Mouse (Mus musculus): ENCODE measurements at regions not wholly inside any gene's neighbourhood (a gene's known extent, or its start where the extent isn't known, plus 50 kb on each side); places are given as distances from the start of the nearest gene placed in this dataset.

DNA sequence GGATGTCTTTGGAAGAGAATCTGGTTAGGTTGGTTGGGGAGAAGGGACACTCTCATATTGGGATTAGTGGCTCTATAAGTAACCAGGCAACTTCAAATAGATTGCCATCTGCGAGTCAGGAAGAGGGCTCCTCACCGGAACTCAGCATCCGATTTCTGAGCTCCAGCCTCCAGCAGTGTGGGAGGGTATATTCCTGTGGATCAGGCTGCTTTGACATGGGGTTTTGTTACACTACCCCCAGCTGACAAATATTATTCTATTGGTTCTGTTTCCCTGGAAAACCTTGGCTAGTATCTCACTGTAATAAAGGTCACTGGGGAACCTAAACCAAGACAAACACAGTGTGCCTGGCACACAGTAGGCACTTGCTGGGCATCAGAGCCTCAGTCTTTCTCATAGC, 179.9 kb downstream of the Enc1 start:
- 0 out of 2 replicates have a peak, but pooled peaks cover 10% of the 10 kb centered on the region for H3K27me3 ChIP-seq (replicated peaks)
- no peaks in the 10 kb centered on the region for H3K36me3 ChIP-seq
- 59% methylated on average over 3 of the region's 3 CpGs for WGBS
- no peak for ATAC-seq (ENCODE audit: insufficient number of reproducible peaks, low FRiP score)
- H3K4me2 ChIP-seq = no peak overlapping the region
- peaks cover 13% of the 10 kb centered on the region for H3K4me1 ChIP-seq (replicated peaks)
- H3K9ac ChIP-seq = no peak overlapping the region
- no peaks in the 10 kb centered on the region for H3K9me3 ChIP-seq (replicated peaks)
- H3K27ac ChIP-seq (ENCODE audit: poor library complexity, severe bottlenecking) = no peak overlapping the region
- H3K4me3 ChIP-seq = no peak overlapping the region

DNA sequence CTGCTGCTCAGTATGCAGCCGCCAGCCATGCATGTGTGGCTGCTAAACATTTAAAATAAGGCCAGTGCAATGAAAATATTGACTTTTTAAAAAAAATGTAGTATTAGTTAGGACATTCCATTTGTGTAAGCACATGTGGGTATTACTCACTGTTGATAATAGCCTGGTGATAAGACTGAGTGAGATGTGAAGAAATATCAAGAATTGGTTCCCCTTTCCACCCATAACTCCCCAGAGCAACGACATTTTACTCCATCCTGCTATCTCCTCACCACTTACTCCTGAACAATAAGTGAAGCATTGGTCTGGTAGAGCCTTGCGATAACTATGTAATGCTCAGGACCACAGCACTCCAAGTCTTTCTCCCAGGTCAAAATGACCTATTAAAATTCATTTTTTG, 178.2 kb downstream of the Enc1 start:
- Histone ChIP-seq H3K4me3 (no peak overlapping the region), H3K27me3 (replicated peaks) (0 out of 2 replicates have a peak, but pooled peaks cover 8% of the 10 kb centered on the region), H3K27ac (ENCODE audit: poor library complexity, severe bottlenecking) (no peak overlapping the region), H3K4me2 (no peak overlapping the region), H3K9ac (no peak overlapping the region), H3K4me1 (replicated peaks) (peaks cover 8% of the 10 kb centered on the region), H3K9me3 (replicated peaks) (no peaks in the 10 kb centered on the region), H3K36me3 (no peaks in the 10 kb centered on the region)
- no peak for ATAC-seq (ENCODE audit: insufficient number of reproducible peaks, low FRiP score)
- WGBS = 53% methylated on average over 3 of the region's 3 CpGs

DNA sequence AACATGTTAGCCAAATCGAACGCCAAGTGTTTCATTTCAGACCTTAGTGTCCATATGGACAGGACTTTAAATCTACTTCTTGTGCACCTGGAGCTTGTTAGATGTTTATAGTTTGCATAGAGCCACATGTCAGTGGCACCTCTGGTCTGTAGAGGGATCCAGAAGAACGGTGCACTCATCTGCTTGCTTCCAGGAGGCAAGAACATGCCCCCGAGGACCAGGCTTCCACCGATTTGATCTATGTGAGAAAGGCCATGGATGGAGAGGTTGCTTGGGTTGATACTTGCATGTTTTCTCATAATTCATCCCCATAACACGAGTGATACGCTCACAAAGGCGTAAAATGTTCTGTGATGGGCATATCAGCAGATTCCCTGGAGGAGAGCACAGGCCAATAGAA, 177.8 kb downstream of the Enc1 start:
- WGBS = 83% methylated on average over 8 of the region's 8 CpGs
- Histone ChIP-seq H3K9me3 (replicated peaks) (no peaks in the 10 kb centered on the region), H3K4me3 (no peak overlapping the region), H3K4me2 (no peak overlapping the region), H3K27ac (ENCODE audit: poor library complexity, severe bottlenecking) (no peak overlapping the region), H3K9ac (no peak overlapping the region), H3K4me1 (replicated peaks) (peaks cover 5% of the 10 kb centered on the region), H3K27me3 (replicated peaks) (0 out of 2 replicates have a peak, but pooled peaks cover 8% of the 10 kb centered on the region), H3K36me3 (no peaks in the 10 kb centered on the region)
- ATAC-seq (ENCODE audit: insufficient number of reproducible peaks, low FRiP score) = no peak

GRCm38 (mm10) chr13:97418081-97418480, 177.2 kb downstream of the Enc1 start:
- H3K27me3 ChIP-seq (replicated peaks) = 0 out of 2 replicates have a peak, but pooled peaks cover 4% of the 10 kb centered on the region
- H3K9ac ChIP-seq = no peak overlapping the region
- no peaks in the 10 kb centered on the region for H3K36me3 ChIP-seq
- no peak overlapping the region for H3K4me3 ChIP-seq
- H3K4me2 ChIP-seq = no peak overlapping the region
- no peak for ATAC-seq (ENCODE audit: insufficient number of reproducible peaks, low FRiP score)
- H3K9me3 ChIP-seq (replicated peaks) = no peaks in the 10 kb centered on the region
- peaks cover 5% of the 10 kb centered on the region for H3K4me1 ChIP-seq (replicated peaks)
- H3K27ac ChIP-seq (ENCODE audit: poor library complexity, severe bottlenecking) = no peak overlapping the region
- WGBS = 67% methylated on average over 6 of the region's 6 CpGs

GRCm38 (mm10) chr13:97415927-97416709, 175.2 kb downstream of the Enc1 start:
- H3K27me3 ChIP-seq (replicated peaks) = 0 out of 2 replicates have a peak, but pooled peaks cover 2% of the 10 kb centered on the region
- WGBS = 75% methylated on average over 10 of the region's 10 CpGs
- H3K27ac ChIP-seq (ENCODE audit: poor library complexity, severe bottlenecking) = no peak overlapping the region
- H3K4me2 ChIP-seq = no peak overlapping the region
- H3K9me3 ChIP-seq (replicated peaks) = no peaks in the 10 kb centered on the region
- H3K9ac ChIP-seq = no peak overlapping the region
- H3K36me3 ChIP-seq = no peaks in the 10 kb centered on the region
- H3K4me3 ChIP-seq = no peak overlapping the region
- no peak for ATAC-seq (ENCODE audit: insufficient number of reproducible peaks, low FRiP score)
- H3K4me1 ChIP-seq (replicated peaks) = peaks cover 7% of the 10 kb centered on the region

- Histone ChIP-seq H3K4me3 (no peak overlapping the region), H3K36me3 (no peaks in the 10 kb centered on the region), H3K4me2 (no peak overlapping the region), H3K9me3 (replicated peaks) (no peaks in the 10 kb centered on the region), H3K27ac (ENCODE audit: poor library complexity, severe bottlenecking) (no peak overlapping the region), H3K4me1 (replicated peaks) (peaks cover 15% of the 10 kb centered on the region), H3K27me3 (replicated peaks) (peaks cover 8% of the 10 kb centered on the region; the same call in 1 of the 2 replicates), H3K9ac (no peak overlapping the region)
- 82% methylated on average over 2 of the region's 2 CpGs for WGBS
- no peak for ATAC-seq (ENCODE audit: insufficient number of reproducible peaks, low FRiP score)
Measured at GRCm38 (mm10) chr13:97415381-97415780, 174.5 kb downstream of the Enc1 start.

DNA sequence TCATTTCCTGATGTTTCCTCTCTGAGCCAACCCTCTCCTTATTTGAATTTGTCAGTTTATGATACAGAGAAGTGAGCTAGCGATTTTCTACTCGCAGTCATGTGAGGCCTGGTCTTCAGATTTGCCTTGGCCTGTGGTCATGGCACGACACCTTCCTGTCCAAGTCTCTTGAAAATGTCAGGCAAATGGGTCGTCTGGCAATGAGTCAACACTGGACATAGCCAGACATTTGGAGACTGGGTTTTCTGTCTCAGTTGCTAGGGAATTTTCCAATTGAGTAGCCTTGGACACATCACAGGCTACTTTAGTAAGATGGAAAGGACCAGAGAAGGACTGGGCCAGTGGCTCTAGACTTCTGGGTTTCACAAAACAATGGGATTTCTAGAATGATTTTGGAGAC, 171.2 kb downstream of the Enc1 start:
- no peak for ATAC-seq (ENCODE audit: insufficient number of reproducible peaks, low FRiP score)
- no peak overlapping the region for H3K9ac ChIP-seq
- no peaks in the 10 kb centered on the region for H3K9me3 ChIP-seq (replicated peaks)
- peaks cover 31% of the 10 kb centered on the region for H3K4me1 ChIP-seq (replicated peaks)
- 73% methylated on average over 4 of the region's 4 CpGs for WGBS
- H3K27me3 ChIP-seq (replicated peaks) = peaks cover 12% of the 10 kb centered on the region; the same call in 1 of the 2 replicates
- H3K4me3 ChIP-seq = no peak overlapping the region
- H3K36me3 ChIP-seq = no peaks in the 10 kb centered on the region
- H3K4me2 ChIP-seq = no peak overlapping the region
- no peak overlapping the region for H3K27ac ChIP-seq (ENCODE audit: poor library complexity, severe bottlenecking)

GRCm38 (mm10) chr13:97410550-97411201, 169.8 kb downstream of the Enc1 start:
- H3K9ac ChIP-seq = no peak overlapping the region
- H3K36me3 ChIP-seq = no peaks in the 10 kb centered on the region
- H3K4me3 ChIP-seq = no peak overlapping the region
- peaks cover 23% of the 10 kb centered on the region for H3K27me3 ChIP-seq (replicated peaks)
- H3K4me2 ChIP-seq = no peak overlapping the region
- no peak for ATAC-seq (ENCODE audit: insufficient number of reproducible peaks, low FRiP score)
- no peaks in the 10 kb centered on the region for H3K9me3 ChIP-seq (replicated peaks)
- peaks cover 32% of the 10 kb centered on the region for H3K4me1 ChIP-seq (replicated peaks)
- no peak overlapping the region for H3K27ac ChIP-seq (ENCODE audit: poor library complexity, severe bottlenecking)
- WGBS = 64% methylated on average over 9 of the region's 9 CpGs

DNA sequence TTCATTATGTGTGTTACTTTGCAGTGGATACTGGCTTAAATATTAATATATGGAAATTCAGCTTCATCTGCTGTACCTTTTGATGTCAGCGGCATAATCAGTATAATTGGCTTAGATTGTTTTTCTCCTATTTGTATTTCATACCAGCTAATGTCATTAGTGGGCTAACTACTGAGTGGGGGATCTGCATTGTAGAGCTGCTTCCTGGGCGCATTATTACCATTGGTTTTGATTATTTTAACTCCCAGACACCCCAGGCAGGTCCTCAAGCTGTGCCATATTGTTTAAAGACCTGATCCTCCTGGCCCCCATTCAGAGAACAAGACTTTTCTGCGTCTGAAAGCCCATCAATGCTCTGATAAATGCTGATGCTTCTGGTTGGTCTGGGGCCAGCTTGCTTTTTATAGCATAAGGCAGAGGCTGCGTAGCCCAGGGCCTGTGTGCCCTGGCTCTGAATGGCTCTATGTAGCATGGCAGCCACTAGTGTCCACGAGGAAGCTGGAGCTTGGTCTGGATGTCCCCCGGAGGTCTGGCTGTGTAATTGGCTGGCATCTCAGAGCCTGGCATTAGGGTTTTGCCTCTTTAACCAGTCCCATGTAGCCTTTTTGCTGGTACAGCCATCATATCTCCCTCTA, 169.1 kb downstream of the Enc1 start:
- peaks cover 23% of the 10 kb centered on the region for H3K27me3 ChIP-seq (replicated peaks)
- no peak overlapping the region for H3K4me3 ChIP-seq
- no peak overlapping the region for H3K4me2 ChIP-seq
- H3K9ac ChIP-seq = no peak overlapping the region
- H3K4me1 ChIP-seq (replicated peaks) = peaks cover 32% of the 10 kb centered on the region
- H3K27ac ChIP-seq (ENCODE audit: poor library complexity, severe bottlenecking) = no peak overlapping the region
- no peaks in the 10 kb centered on the region for H3K36me3 ChIP-seq
- H3K9me3 ChIP-seq (replicated peaks) = peaks cover 3% of the 10 kb centered on the region; the same call in 1 of the 2 replicates
- no peak for ATAC-seq (ENCODE audit: insufficient number of reproducible peaks, low FRiP score)
- 57% methylated on average over 6 of the region's 6 CpGs for WGBS

- no peaks in the 10 kb centered on the region for H3K36me3 ChIP-seq
- H3K4me1 ChIP-seq (replicated peaks) = peaks cover 32% of the 10 kb centered on the region
- 57% methylated on average over 8 of the region's 8 CpGs for WGBS
- H3K27me3 ChIP-seq (replicated peaks) = peaks cover 23% of the 10 kb centered on the region
- no peak overlapping the region for H3K4me3 ChIP-seq
- H3K27ac ChIP-seq (ENCODE audit: poor library complexity, severe bottlenecking) = no peak overlapping the region
- H3K4me2 ChIP-seq = no peak overlapping the region
- H3K9ac ChIP-seq = no peak overlapping the region
- no peak for ATAC-seq (ENCODE audit: insufficient number of reproducible peaks, low FRiP score)
- peaks cover 3% of the 10 kb centered on the region; the same call in 1 of the 2 replicates for H3K9me3 ChIP-seq (replicated peaks)
Measured at GRCm38 (mm10) chr13:97409291-97409780, 168.4 kb downstream of the Enc1 start.
